In genomic region chr16:11589782-11590695, GRCm38 (mm10) we compare ENCODE assay signal across 19 mouse cellular contexts.
DNase-seq lines count a peak whose midpoint lies in the region; ATAC-seq and TF ChIP-seq lines count a peak whose summit lies in the region.
"Had no signal": no experiment of that assay in that cellular context is flagged by ENCODE, and none has a peak within 500 bp of the region (broad histone marks: within the 10 kb centered on the region; RNA-seq: fewer than 3 reads in every experiment).

No protein-coding gene starts in this region.

- no peak for DNase-seq in forebrain, postnatal 0 days
- no peak for DNase-seq in hindbrain, embryonic 11.5 days (ENCODE audit: low spot score)
- DNase-seq in 3T3-L1 (ENCODE audit: low read depth, low spot score), result peak; percentile 25
- no peak for DNase-seq in liver, embryonic 11.5 days (ENCODE audit: low spot score)
- DNase-seq in frontal cortex, postnatal 36 days (ENCODE audit: low spot score in 2 of 2), result no peak
- no peak for DNase-seq in left cerebral cortex, adult 2 months (ENCODE audit: extremely low spot score in 1 of 2, low spot score in 2 of 2)
- DNase-seq: cerebellum, adult 11 months; cerebellum, postnatal 36 days; gastrocnemius, postnatal 25 days; midbrain, embryonic 14.5 days; right cerebral cortex, postnatal 25 days; thymus, postnatal 4 days had no signal

- ATAC-seq in forebrain, postnatal 0 days, result peak; percentile 25; the same call in 1 of the 2 replicates
- no peak for ATAC-seq in forebrain, embryonic 16.5 days
- no peak; the same call in 1 of the 2 replicates for ATAC-seq in hindbrain, embryonic 13.5 days (ENCODE audit: low FRiP score)
- no peak for ATAC-seq in hindbrain, embryonic 11.5 days (ENCODE audit: low FRiP score)
- ATAC-seq in liver, embryonic 11.5 days (replicated peaks; ENCODE audit: low FRiP score), result 0 out of 2 replicates have a peak, but pooled peaks have one; percentile 39

- intact Hi-C loops in left cerebral cortex, adult 2 months (cut with DNase I), result no loop called here

- H3K27me3 ChIP-seq in forebrain, postnatal 0 days (ENCODE audit: insufficient read depth, low read length), result no peaks in the 10 kb centered on the region
- no peaks in the 10 kb centered on the region for H3K27me3 ChIP-seq in forebrain, embryonic 16.5 days (replicated peaks; ENCODE audit: control insufficient read depth, insufficient read depth, low read length)
- H3K27me3 ChIP-seq in hindbrain, embryonic 13.5 days, result no peaks in the 10 kb centered on the region
- no peaks in the 10 kb centered on the region for H3K27me3 ChIP-seq in hindbrain, embryonic 11.5 days (ENCODE audit: control insufficient read depth, insufficient read depth, low read length)
- no peaks in the 10 kb centered on the region for H3K27me3 ChIP-seq in liver, embryonic 11.5 days (replicated peaks; ENCODE audit: control insufficient read depth, insufficient read depth, low read length)
- H3K27me3 ChIP-seq: hindbrain, embryonic 15.5 days; kidney, embryonic 15.5 days; limb, embryonic 13.5 days had no signal

- no peak overlapping the region for H3K4me2 ChIP-seq in forebrain, postnatal 0 days (ENCODE audit: low read depth)
- H3K4me2 ChIP-seq in forebrain, embryonic 16.5 days (ENCODE audit: low read length), result no peak overlapping the region
- H3K4me2 ChIP-seq in hindbrain, embryonic 13.5 days, result no peak overlapping the region
- H3K4me2 ChIP-seq in hindbrain, embryonic 11.5 days (replicated peaks; ENCODE audit: low read depth, low read length), result no peak overlapping the region
- H3K4me2 ChIP-seq in liver, embryonic 11.5 days, result no peak overlapping the region
- H3K4me2 ChIP-seq: hindbrain, embryonic 15.5 days; kidney, embryonic 15.5 days; limb, embryonic 13.5 days had no signal

- H3K4me1 ChIP-seq in forebrain, postnatal 0 days (ENCODE audit: insufficient read depth), result no peaks in the 10 kb centered on the region
- no peaks in the 10 kb centered on the region for H3K4me1 ChIP-seq in forebrain, embryonic 16.5 days (replicated peaks; ENCODE audit: control insufficient read depth, insufficient read depth, low read length)
- peaks cover 12% of the 10 kb centered on the region for H3K4me1 ChIP-seq in hindbrain, embryonic 13.5 days (replicated peaks)
- no peaks in the 10 kb centered on the region for H3K4me1 ChIP-seq in hindbrain, embryonic 11.5 days (replicated peaks; ENCODE audit: control insufficient read depth, insufficient read depth, low read length)
- H3K4me1 ChIP-seq in liver, embryonic 11.5 days (replicated peaks; ENCODE audit: control insufficient read depth, insufficient read depth, low read length), result peaks cover 8% of the 10 kb centered on the region
- H3K4me1 ChIP-seq: embryonic facial prominence, embryonic 10.5 days; kidney, embryonic 15.5 days; limb, embryonic 13.5 days had no signal

- H3K36me3 ChIP-seq in forebrain, postnatal 0 days (ENCODE audit: insufficient read depth), result no peaks in the 10 kb centered on the region
- no peaks in the 10 kb centered on the region for H3K36me3 ChIP-seq in forebrain, embryonic 16.5 days (ENCODE audit: control insufficient read depth, insufficient read depth)
- no peaks in the 10 kb centered on the region for H3K36me3 ChIP-seq in hindbrain, embryonic 13.5 days
- H3K36me3 ChIP-seq in hindbrain, embryonic 11.5 days (ENCODE audit: control insufficient read depth, insufficient read depth, low read length), result no peaks in the 10 kb centered on the region
- H3K36me3 ChIP-seq in liver, embryonic 11.5 days (ENCODE audit: control insufficient read depth, insufficient read depth, low read length), result no peaks in the 10 kb centered on the region; the same call in 1 of the 2 replicates
- H3K36me3 ChIP-seq: embryonic facial prominence, embryonic 10.5 days; hindbrain, embryonic 15.5 days; kidney, embryonic 15.5 days; limb, embryonic 13.5 days had no signal

- H3K9ac ChIP-seq in forebrain, postnatal 0 days, result no peak overlapping the region
- no peak overlapping the region for H3K9ac ChIP-seq in forebrain, embryonic 16.5 days (replicated peaks; ENCODE audit: low read depth, low read length)
- H3K9ac ChIP-seq in hindbrain, embryonic 13.5 days, result no peak overlapping the region
- H3K9ac ChIP-seq in hindbrain, embryonic 11.5 days (ENCODE audit: low read depth, low read length), result no peak overlapping the region
- no peak overlapping the region for H3K9ac ChIP-seq in liver, embryonic 11.5 days (ENCODE audit: low read depth, low read length)
- H3K9ac ChIP-seq: hindbrain, embryonic 15.5 days; kidney, embryonic 15.5 days; limb, embryonic 13.5 days had no signal

- TF ChIP-seq CTCF in forebrain, postnatal 0 days (IDR thresholded peaks at IDR 0.05; ENCODE audit: low read depth), result no peak
- TF ChIP-seq CTCF in left cerebral cortex, adult 2 months (IDR thresholded peaks at IDR 0.05), result no peak

- H3K9me3 ChIP-seq in forebrain, postnatal 0 days (ENCODE audit: low read length), result no peaks in the 10 kb centered on the region
- no peaks in the 10 kb centered on the region for H3K9me3 ChIP-seq in forebrain, embryonic 16.5 days (ENCODE audit: control insufficient read depth, low read length)
- H3K9me3 ChIP-seq in hindbrain, embryonic 13.5 days, result no peaks in the 10 kb centered on the region
- no peaks in the 10 kb centered on the region for H3K9me3 ChIP-seq in hindbrain, embryonic 11.5 days (ENCODE audit: control insufficient read depth, low read length)
- H3K9me3 ChIP-seq in liver, embryonic 11.5 days (ENCODE audit: control insufficient read depth, low read length), result no peaks in the 10 kb centered on the region
- H3K9me3 ChIP-seq: embryonic facial prominence, embryonic 10.5 days; hindbrain, embryonic 15.5 days; kidney, embryonic 15.5 days; limb, embryonic 13.5 days had no signal

- no peak overlapping the region for H3K27ac ChIP-seq in forebrain, postnatal 0 days (ENCODE audit: low read depth, low read length)
- H3K27ac ChIP-seq in forebrain, embryonic 16.5 days (ENCODE audit: low read length), result no peak overlapping the region
- H3K27ac ChIP-seq in hindbrain, embryonic 13.5 days, result peak overlapping the region; percentile 20; the same call in 1 of the 2 replicates
- no peak overlapping the region for H3K27ac ChIP-seq in hindbrain, embryonic 11.5 days (ENCODE audit: low read depth, low read length)
- no peak overlapping the region for H3K27ac ChIP-seq in liver, embryonic 11.5 days (ENCODE audit: low read depth, low read length)
- H3K27ac ChIP-seq in left cerebral cortex, adult 2 months, result no peak overlapping the region
- H3K27ac ChIP-seq: embryonic facial prominence, embryonic 10.5 days; hindbrain, embryonic 15.5 days; kidney, embryonic 15.5 days; limb, embryonic 13.5 days had no signal

- 88% methylated on average over 10 of the region's 10 CpGs for WGBS in forebrain, postnatal 0 days
- WGBS in forebrain, embryonic 16.5 days, result 90% methylated on average over 10 of the region's 10 CpGs
- 90% methylated on average over 10 of the region's 10 CpGs for WGBS in hindbrain, embryonic 13.5 days
- 85% methylated on average over 10 of the region's 10 CpGs for WGBS in hindbrain, embryonic 11.5 days
- WGBS in liver, embryonic 11.5 days, result 76% methylated on average over 10 of the region's 10 CpGs

- no peak overlapping the region for H3K4me3 ChIP-seq in forebrain, postnatal 0 days (ENCODE audit: low read depth, low read length)
- no peak overlapping the region for H3K4me3 ChIP-seq in forebrain, embryonic 16.5 days (replicated peaks; ENCODE audit: low read length)
- no peak overlapping the region for H3K4me3 ChIP-seq in hindbrain, embryonic 13.5 days
- no peak overlapping the region for H3K4me3 ChIP-seq in hindbrain, embryonic 11.5 days (ENCODE audit: low read depth, low read length)
- H3K4me3 ChIP-seq in liver, embryonic 11.5 days (ENCODE audit: low read depth, low read length), result no peak overlapping the region
- H3K4me3 ChIP-seq in left cerebral cortex, adult 2 months, result no peak overlapping the region
- H3K4me3 ChIP-seq: embryonic facial prominence, embryonic 10.5 days; erythroblast, embryonic 14.5 days; hindbrain, embryonic 15.5 days; kidney, embryonic 15.5 days; limb, embryonic 13.5 days had no signal

Comparison
In these comparisons a context has a peak if more than half of its experiments do, and no peak if none do; other contexts are left out.
1. ATAC-seq: peak in forebrain, postnatal 0 days (single experiment) and liver, embryonic 11.5 days (single experiment); none in forebrain, embryonic 16.5 days (single experiment), hindbrain, embryonic 13.5 days (single experiment) and hindbrain, embryonic 11.5 days (single experiment).